Mouse (Mus musculus): ENCODE data around the gene Eml6. TPM values are rescaled to one million over a fixed set of nuclear protein-coding genes. Genes with fewer than 3 reads are reported as not detected.
"Not testable (repeated sequence)": the region's sequence is repeated elsewhere in the genome, so short reads cannot be mapped to it uniquely, and the experiment has no call there.

The Eml6 gene
- total RNA-seq, 2 experiments from 2014 or later, result 32.4 to 33.9 TPM

- intact Hi-C loops (cut with DNase I), result no loop called here
- DNase-seq (ENCODE audit: extremely low spot score in 1 of 2, low spot score in 2 of 2), result no peak
Measured at GRCm38 (mm10) chr11:29765063-29765462, 260.8 kb downstream of the Eml6 start.

DNA sequence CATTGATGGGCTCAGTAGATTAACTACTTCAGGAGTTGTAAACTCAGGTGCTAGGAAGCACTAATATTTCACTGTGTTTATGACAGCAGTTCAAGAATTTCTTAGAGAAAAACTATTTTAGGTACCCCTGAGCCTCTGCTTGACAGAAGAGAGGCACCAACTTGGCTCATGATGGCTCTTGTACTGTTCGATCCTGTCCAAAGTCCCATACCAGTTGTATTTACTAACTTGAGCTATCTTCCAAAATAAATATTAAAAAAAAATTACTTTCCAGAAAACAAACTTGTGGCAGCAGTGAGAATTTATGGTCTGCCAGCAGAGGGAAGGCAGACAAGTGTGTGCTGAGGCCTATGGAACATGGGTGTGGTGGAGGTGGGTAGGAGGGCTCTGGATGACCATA is 263.1 kb downstream of the Eml6 start:
- DNase-seq (ENCODE audit: extremely low spot score in 1 of 2, low spot score in 2 of 2), result no peak
- intact Hi-C loops (cut with DNase I), result no loop called here

- intact Hi-C loops (cut with DNase I), result no loop called here
- no peak for DNase-seq (ENCODE audit: extremely low spot score in 1 of 2, low spot score in 2 of 2)
Measured at GRCm38 (mm10) chr11:29761387-29761786, 264.4 kb downstream of the Eml6 start.

DNA sequence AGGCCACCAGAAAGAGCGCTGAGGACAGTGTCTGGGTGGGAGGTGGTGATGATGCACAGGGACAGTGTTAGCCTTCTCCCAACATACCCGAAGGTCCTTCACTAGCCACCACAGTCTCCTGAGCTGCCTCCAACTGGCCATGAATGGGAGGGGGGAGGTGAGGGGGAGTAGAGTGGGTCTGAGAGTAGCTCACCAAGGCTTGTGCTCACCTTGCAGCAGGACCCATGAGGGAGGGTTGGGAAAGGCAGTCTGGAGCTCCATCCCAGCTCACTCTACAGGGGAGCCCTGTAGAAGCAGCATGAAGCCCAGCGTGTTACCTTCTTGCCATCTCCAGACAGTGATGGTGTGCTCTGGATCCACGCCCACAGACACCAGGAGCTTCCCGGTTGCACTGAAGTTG is 267.2 kb downstream of the Eml6 start:
- DNase-seq (ENCODE audit: extremely low spot score in 1 of 2, low spot score in 2 of 2), result no peak
- intact Hi-C loops (cut with DNase I), result no loop called here

- intact Hi-C loops (cut with DNase I); DNase-seq (ENCODE audit: extremely low spot score in 1 of 2, low spot score in 2 of 2): not testable (repeated sequence)
Measured at GRCm38 (mm10) chr11:29756007-29756406, 269.8 kb downstream of the Eml6 start.

- no peak for DNase-seq (ENCODE audit: extremely low spot score in 1 of 2, low spot score in 2 of 2)
- intact Hi-C loops (cut with DNase I), result no loop called here
Measured at GRCm38 (mm10) chr11:29751648-29752611, 273.9 kb downstream of the Eml6 start.

- no peak for DNase-seq (ENCODE audit: extremely low spot score in 1 of 2, low spot score in 2 of 2)
- intact Hi-C loops (cut with DNase I), result no loop called here
Measured at GRCm38 (mm10) chr11:29751013-29751412, 274.8 kb downstream of the Eml6 start.

GRCm38 (mm10) chr11:29749468-29749829 is 276.4 kb downstream of the Eml6 start:
- intact Hi-C loops (cut with DNase I), result no loop called here
- no peak for DNase-seq (ENCODE audit: extremely low spot score in 1 of 2, low spot score in 2 of 2)

GRCm38 (mm10) chr11:29748750-29749467 is 276.9 kb downstream of the Eml6 start:
- DNase-seq (ENCODE audit: extremely low spot score in 1 of 2, low spot score in 2 of 2), result no peak
- intact Hi-C loops (cut with DNase I), result no loop called here

GRCm38 (mm10) chr11:29747881-29748280 is 278.0 kb downstream of the Eml6 start:
- no peak for DNase-seq (ENCODE audit: extremely low spot score in 1 of 2, low spot score in 2 of 2)
- intact Hi-C loops (cut with DNase I), result no loop called here

DNA sequence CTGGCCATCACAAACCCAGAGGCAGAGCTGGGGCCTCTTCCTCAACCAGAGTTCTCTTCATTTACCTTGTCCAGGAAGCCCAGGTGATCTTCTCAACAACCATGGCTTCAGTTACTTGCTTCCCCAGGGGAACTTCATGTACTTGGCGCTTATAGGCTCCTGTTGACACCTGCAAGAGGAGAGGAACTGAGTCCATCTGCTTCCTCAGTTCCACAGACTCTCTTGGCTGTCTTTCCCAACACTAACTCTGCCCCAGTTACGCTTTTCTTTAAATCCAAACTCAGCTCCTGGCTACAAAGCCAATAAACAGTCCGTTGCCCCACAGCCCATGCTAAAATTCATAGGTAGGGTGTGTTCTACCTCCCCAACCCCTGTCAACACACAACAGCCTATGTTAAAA is 278.5 kb downstream of the Eml6 start:
- intact Hi-C loops (cut with DNase I), result no loop called here
- no peak for DNase-seq (ENCODE audit: extremely low spot score in 1 of 2, low spot score in 2 of 2)

- intact Hi-C loops (cut with DNase I), result no loop called here
- no peak for DNase-seq (ENCODE audit: extremely low spot score in 1 of 2, low spot score in 2 of 2)
Measured at GRCm38 (mm10) chr11:29746203-29746602, 279.6 kb downstream of the Eml6 start.

DNA sequence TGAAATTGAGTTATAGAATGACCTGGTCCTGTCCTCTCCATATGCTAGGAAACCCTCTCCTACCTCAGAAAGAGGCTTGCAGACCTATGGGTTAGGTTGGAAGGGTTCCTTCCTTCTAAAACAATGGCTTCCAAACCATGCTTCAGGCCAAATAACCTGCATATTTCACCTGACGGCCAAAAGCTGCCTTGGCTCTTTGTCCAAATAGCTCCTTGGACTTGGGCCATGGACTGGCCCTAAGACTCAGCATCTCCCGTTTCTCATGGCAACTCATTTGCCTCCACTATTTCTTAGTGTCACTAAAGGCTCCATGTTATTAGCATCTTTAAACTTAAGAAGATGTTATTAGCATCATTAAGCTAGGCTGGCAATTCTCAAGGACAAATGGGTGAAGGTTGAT is 280.3 kb downstream of the Eml6 start:
- intact Hi-C loops (cut with DNase I), result no loop called here

DNA sequence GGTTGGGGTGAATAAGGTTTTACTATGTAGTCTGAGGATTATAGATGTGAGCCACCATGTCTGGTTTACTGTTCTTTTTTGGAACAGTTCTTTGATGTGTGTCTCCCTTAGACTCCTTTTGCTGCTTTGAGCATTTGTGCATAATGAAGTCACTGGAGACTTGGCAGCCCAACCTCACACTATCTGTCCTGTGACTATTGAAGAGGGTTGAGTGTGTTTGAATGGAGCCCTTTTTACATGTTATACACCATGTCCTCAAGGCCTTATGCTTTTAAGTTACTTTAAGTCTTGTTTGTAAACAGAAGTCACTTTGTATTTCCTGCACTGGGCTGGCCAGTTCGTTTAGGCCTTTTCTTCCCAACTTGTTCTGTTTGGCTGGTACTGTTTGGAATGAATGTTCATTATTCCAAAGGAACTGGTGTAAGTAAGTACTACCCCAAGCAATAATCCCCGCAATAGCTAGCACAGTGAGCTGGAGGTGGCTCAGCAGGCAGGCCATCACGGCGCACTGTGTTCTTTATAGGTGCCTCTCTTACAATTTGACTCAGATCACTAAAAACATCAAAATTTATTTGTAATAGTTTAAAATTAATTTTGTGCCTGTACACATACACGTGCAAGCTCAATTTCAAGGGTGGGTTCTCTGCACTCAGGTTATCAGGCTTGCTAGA is 280.9 kb downstream of the Eml6 start:
- no peak for DNase-seq (ENCODE audit: extremely low spot score in 1 of 2, low spot score in 2 of 2)
- intact Hi-C loops (cut with DNase I), result no loop called here

More for the DNA sequence above, 280.3 kb downstream of the Eml6 start:
- DNase-seq (ENCODE audit: extremely low spot score in 1 of 2, low spot score in 2 of 2), result no peak

DNA sequence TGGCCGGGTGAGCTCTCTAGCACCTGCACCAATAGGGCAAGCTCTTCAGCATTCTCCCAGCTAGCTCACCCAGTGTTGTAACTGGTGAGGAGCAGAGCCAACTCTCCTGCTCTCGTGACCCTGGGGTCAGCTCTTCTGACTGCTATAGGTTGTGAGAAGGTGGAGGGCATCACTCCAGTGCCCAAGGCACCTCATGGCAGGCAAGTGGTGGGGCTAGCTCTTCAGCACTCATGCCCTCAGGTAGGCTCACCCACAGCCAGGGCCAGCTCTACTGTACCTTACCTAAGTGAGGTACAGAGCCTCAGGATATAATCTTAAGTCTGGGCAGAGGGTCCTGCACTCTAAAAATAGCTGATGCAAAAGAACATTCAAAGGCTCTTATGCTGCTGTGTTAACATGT is 286.1 kb downstream of the Eml6 start:
- intact Hi-C loops (cut with DNase I), result no loop called here
- no peak for DNase-seq (ENCODE audit: extremely low spot score in 1 of 2, low spot score in 2 of 2)

- intact Hi-C loops (cut with DNase I), result no loop called here
- DNase-seq (ENCODE audit: extremely low spot score in 1 of 2, low spot score in 2 of 2), result no peak
Measured at GRCm38 (mm10) chr11:29727901-29728300, 297.9 kb downstream of the Eml6 start.

DNA sequence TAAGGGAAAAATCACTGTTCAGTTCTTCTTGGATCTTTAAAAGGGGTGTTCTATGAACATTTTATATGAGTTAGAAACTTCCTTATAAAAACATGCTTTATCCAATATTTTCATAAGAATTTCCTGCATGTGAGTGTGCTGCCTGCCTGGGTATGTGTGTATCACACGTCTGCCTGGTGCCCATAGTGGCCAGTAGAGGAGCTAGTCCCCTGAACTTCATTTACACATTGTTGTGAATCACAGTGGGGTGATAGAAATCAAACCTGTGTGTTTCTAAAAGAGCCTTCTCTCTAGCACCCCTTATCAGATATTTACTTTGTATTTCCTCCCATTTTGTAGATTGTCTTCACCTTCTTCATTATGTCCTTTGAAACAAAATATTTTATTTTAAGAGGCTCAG is 300.2 kb downstream of the Eml6 start:
- intact Hi-C loops (cut with DNase I), result no loop called here

DNA sequence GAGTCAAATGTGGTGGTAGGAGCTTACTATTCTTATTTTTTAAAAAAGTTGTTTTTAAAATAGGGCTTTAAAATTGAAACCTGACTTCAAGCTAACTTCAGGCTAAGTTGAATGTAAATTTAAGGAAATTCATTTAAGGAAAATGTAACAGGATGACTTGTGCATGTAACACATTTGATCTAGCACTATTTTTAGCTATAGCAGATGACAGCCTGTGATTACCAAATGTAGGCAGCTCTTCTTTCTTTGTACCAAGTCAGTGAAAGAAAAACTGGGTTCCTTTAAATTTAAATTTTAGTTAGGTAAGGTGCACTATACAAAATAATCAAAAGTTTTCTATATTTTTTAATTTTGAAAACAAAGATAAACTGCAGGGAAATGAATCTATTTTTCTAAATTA is 300.7 kb downstream of the Eml6 start:
- intact Hi-C loops (cut with DNase I), result no loop called here

More for the DNA sequence above, 300.2 kb downstream of the Eml6 start:
- no peak for DNase-seq (ENCODE audit: extremely low spot score in 1 of 2, low spot score in 2 of 2)

DNA sequence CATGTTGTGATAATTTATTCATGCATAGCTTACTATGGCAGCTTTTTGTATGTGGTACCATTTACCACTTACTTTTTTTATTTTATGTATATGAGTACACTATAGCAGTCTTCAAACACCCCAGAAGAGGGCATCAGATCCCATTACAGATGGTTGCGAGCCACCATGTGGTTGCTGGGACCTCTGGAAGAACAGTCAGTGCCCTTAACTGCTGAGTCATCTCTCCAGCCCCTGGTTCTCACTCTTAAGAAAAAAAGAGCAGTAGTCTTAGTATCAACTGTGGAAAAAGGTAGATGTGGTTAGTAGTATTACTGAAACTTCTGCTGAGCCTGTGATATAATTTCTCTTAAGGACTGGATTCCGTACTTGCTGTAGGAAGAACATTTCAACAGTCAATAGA is 301.6 kb downstream of the Eml6 start:
- intact Hi-C loops (cut with DNase I), result no loop called here
- no peak for DNase-seq (ENCODE audit: extremely low spot score in 1 of 2, low spot score in 2 of 2)

More for the DNA sequence above, 300.7 kb downstream of the Eml6 start:
- DNase-seq (ENCODE audit: extremely low spot score in 1 of 2, low spot score in 2 of 2), result no peak

Data from left cerebral cortex, postnatal 10 days (tissue).